Mouse (Mus musculus) testis, postnatal 10 days (tissue): ENCODE data around the gene Ext2.

Experiments
- DNase-seq: peaks from one replicate; pipeline ENCODE4 v3.0.0; 2021; ENCODE audit warnings: low spot score

Gene Ext2

DNA sequence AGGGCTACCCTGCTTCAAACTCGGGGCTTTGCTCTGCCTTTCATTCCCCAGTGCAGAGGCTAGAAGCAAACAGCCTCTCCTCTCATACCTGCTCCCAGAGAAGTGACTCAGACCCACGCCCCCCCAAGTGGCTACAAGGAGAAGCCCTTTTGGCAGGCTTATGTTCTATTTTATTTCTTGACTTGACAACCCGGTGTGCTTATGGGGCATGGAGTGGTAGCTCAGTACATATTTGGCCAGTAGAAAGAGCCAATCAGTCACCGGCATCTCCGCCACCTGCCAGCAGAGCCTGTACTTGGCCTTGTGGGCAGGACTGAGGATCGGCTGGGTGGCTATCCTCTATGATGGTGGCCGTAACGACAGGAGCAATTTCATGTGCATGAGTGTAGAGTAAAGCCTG lies 85.2 kb downstream of the Ext2 start:
- no peak for DNase-seq

DNA sequence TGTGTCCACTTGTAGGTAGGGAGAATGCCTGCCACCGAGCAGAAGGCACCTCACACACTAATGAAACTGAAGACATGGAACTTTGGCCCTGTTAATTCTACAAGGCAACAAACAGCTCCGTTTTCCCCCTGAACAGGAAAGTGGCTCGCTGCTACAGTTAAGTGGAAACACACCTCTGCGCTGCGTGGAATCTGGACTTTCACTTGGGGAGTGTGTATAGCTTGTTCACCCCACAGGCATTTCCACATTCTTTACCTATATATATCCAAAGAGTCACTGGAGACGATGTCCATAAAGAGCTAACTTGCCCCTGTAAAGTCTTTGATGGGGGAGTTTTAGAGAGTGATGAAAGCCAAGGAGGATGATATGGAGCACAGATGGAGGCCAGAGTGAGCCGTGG lies 89.7 kb downstream of the Ext2 start:
- DNase-seq = no peak

DNA sequence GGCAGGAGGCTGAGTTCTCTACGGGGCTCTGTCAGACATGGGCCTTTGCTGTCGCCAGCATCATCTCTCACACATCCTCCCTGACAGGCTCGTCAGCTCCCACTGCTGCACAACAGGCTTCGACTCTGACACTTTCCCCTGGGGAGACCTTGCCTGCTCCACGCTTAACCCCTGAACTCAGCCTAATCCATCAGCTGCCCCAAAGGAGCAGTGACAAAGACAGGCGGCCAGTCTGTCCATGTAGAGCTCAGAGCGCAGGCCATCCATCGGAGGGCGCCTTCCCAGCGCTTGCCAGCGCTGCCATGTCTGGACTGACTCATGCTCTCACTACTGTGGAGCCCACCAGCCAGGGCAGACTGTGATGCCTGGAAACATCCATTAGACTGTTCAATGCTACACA lies 92.8 kb downstream of the Ext2 start:
- DNase-seq = no peak

DNA sequence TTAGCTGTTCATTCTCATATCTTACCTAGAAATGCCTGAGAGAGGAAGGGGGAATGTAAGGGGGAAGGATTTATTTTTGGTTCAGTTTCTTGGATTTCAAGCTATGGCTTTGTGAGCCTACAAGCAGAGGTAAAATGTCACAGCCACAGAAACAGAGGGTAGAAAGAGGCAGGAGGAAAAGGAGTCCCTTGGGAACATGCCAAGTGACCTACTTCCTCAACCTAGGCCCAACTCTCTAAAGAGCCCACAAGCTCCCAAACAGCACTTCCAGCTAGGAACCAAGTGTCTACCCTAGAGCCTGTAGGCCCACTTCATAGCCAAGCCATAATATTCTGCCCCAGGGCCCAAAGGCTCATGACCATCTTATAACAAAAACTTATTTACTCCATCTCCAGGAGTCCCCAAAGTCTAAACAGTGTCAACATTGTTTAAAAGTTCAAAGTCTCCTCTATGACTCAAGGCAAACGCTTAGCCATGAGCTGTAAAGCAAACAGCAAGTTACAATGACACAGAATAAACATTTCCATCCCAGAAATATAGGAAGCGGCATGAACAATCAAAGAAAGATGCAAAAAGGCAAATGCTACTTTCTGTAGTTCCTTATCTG lies 99.1 kb downstream of the Ext2 start:
- no peak for DNase-seq

DNA sequence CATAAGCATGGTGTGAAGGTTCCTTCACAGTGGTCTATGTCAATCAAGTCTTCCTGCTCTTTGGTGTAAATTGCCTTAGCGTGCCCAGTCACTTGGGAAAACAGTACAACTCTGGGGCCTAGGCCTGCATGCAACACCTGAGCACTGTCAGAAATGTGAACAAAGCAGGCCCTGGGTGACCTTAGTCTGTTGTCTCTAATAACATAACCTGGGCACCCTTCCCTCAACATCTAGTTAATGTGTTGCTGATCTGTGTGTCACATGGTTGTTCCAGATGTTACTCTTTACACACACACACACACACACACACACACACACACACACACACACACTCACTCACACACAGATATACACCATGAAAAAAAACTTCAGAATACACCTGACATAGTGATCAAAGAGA lies 101.4 kb downstream of the Ext2 start:
- DNase-seq = no peak

DNA sequence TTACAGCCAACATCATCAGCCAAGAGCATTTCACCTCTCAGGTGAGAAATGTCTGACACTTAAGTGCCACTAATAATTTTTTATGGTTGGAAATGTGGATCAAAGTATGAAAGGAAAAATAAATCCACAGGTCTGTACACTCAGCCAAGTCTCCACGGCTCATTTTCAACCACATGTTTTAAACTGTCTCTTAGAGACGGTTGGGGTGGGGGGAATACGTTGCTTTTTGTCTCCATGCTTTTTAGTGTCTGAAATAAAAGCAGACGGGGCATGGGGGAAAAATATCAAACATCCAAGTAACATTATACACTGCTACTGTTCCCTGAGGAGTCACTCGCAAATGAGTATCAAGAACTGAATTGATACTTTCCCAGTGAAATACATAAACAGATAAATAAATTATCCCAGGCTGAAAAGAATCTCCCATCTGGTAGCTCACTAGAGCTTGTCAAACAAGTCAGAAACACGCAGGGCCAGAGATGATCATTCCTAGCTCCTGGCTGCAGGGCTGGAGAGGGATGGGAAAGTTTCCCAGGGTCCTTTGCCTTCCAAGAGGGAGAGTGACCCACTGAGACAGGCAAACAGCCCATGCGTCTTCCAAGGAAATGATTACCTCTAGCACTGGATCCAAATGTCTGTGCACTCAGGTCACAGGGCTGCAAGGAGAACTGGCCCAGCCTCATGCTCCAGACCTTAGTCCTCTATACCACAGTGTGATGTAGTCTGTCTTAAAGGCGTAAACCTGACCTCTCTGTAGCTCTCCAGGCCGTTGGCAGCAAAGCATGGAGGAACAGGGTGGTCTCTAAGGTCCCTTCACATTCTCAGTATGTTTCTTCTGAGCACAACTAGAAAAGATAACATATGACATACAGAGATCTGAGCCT lies 102.3 kb downstream of the Ext2 start:
- no peak for DNase-seq

DNA sequence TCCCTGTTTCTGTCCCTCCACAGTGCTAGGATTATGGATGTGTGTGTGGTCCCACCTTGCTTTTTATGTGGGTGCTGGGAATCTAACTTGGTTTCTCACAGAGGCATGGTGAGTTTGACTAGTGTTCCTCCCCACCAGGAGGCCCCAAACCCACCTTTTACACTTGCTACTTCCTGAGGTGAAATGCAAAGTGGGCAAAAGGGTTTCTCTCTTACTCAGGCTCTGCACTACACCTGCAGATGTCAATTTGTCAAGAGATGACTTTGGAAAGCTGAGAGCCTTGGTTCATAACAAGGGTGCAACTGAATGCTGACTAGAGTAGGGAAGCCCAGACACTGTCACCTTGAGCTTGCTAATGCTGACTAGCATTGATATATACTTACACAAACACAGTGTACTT lies 109.1 kb downstream of the Ext2 start:
- no peak for DNase-seq

DNA sequence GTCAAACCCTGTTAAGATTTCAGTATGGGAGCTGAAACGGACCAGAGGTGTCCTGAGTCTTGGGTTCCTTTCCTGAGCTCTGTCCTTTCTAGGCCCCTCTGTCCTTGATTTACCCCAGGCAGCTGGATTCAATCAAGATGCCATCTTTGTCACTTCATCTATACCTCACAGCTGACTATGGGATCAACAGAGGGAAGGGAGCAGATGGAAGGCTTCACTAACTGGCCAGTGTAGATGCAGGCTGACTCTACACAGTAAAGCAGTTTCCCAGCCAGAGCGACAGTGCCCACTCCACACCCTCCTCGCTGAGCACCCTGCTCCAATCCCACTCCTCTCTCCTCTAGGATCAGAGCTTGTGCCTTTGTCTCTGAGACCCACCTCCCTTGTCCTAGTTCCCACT lies 110.9 kb downstream of the Ext2 start:
- no peak for DNase-seq

DNA sequence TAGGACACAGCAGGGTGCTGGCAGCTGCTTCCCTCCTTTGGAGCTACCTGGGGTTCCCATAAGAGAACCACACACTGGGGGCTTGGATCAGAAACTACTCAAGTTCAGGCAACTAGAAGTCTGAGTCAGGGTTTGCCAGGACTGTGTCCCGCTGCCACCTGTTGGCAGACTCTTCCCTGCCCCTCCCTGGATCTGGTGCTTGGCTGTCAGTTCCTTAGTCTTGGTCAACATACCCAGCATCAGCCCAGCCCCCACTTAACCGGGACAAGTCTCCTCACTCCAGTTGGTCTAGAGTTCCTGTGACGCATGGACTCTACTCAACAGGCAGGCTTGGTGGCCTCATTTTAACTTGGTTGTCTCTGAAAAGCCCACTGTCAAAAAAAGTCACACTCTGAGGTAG lies 112.7 kb downstream of the Ext2 start:
- no peak for DNase-seq

DNA sequence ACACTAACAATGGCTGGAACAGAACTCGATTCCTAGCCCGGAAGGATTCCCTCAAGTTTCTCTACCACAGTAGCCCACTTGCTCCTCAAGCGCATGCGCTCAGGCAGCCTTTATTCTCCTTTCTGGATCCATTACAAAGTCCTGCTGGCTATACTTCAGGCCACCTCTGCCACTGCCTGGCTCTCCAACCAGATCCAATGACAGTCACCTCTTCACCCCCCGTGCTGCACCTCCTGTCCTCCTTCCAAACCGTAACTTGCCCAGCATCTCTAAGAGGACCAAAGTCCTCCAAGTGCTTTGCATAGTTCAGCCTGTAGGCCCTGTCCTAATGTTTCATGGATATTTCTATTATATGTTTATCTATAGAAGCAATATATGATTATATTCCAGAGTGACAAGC lies 113.1 kb downstream of the Ext2 start:
- no peak for DNase-seq

DNA sequence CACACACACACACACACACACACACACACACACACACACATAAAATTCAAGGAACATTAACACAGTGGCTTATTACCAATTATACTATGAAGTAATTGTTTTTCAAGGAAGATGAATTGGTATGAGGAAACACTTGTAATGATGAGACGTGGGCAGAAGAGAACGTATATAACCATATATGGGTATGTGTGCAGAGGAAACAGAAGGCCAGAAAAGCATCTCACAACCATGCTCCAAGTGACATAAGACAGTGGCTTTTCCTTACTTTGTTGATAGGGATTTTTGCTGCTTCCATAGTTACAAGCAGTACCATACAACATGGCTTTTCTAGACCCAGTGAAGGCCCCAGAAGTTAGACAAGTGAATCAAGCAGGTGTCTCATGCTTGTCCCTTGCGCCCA lies 115.5 kb downstream of the Ext2 start:
- no peak for DNase-seq

DNA sequence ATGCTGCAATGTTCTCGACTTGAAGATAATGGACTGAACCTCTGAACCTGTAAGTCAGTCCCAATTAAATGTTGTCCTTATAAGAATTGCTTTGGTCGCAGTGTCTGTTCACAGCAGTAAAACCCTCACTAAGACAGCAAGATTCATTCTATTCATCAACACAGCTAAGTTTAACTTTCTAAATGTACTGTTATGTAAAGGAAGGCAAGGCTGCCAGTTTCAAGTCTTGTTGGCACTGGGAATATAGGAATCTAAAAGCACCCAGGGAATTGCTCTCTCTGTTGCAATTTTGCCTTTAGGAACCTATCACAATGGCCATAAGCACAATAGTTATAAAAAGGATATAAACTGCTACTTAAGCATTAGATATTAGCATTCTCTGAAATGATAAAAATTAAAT lies 116.0 kb downstream of the Ext2 start:
- no peak for DNase-seq

DNA sequence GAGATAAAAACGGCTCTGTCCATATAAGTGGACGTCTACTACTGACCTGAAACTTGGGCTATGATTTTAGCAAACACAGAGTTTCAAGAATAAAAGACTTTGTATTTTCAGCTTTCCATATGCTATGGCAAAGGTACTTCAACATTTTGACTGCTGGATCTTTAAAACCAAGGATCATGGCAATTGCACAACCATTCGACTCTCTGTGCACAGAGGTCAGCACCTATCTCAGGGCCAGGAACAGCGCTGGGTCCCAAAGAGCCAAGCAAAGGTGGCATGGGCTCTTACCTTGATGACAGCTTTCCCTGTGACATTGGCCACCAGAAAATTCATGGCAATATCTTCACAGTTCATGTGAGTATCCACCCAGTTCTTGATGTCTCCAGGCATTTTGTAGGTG lies 118.2 kb downstream of the Ext2 start:
- DNase-seq = no peak

DNA sequence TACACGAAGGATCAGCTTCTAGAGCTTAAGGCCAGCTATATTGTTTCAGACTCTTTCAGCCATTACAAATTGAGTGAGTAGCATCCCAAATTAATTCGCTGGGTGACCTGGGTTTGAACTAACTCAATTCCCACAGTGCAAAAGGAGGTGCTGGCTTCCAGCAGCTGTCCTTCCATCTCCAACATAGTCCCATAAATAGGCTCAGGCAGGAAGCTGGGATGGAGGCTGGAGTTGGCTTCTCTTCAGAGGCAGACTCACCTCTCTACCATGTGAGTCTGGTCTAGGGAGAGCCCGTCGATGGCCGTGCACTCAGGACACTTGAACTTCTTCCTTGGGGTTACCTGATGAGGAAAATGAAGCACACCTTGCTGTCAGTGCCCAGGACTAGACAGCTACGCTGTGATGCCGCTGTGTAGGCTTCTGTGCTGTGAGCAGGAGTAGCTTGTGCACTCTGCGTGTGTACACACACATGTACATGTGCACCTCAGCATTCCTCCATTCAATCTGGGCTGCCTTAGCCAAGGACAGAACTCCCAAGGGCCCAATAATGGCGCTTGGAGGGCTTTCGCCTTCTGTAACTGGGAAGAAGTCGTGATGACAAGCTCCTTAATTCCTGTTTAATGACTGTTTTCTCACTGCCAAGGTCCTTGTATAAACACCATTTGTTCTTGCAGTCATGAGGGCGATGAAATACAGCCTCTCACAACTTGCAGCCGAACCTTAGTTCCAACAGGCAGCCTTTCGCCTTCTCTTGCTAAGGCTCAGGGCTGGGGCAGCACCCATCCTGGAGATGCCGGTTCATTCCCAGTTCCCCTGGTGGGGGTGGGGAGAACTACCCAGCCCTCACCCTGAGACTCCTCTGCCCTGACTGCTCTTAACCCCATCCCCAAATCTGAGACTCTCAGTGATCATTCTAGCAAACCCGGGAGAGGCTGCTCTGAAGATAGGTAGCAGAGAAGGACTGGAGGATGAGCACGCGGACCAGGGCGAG lies 119.1 kb downstream of the Ext2 start:
- no peak for DNase-seq

DNA sequence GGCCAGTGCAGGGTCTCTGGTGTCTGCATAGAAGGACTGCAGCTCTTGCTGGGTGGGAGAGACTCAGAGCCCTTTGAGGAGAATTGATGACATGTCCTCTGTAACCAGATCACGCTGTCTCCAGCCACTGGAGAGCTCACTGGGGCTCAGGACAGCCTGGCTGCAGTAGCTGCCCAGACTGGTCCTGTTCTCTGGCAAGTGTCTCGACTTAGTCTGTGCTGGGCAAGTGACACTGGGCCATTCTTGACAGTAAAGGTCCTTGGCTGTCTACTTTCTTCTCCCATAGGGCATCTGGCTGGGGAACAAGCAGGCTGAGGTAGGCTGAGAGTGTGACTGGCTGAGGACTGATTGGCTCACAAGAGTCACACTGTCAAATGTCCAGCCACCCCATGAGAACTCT lies 123.0 kb downstream of the Ext2 start:
- no peak for DNase-seq

DNA sequence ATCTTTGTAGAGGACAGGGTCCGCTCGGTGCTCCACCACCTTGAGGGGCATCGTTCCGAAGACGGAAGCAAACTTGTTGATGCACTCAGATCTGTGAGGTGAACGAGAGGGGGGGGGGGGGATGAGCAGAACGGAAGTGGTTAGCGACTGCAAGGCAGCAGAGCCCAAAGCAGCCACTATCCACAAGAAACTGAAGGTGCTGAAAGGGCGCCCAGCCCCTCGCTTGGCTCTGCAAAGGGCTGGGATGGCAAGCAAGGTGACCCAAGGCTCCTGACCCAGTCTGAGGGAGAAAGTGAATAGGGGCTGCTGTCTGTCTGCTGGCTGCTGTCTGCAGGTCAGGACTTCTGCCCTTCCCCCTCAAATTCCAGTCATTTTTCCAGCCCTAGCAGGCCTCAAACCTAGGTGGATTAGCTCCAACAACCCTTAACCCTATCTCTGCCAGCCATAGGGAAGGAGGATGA lies 126.2 kb downstream of the Ext2 start:
- no peak for DNase-seq

DNA sequence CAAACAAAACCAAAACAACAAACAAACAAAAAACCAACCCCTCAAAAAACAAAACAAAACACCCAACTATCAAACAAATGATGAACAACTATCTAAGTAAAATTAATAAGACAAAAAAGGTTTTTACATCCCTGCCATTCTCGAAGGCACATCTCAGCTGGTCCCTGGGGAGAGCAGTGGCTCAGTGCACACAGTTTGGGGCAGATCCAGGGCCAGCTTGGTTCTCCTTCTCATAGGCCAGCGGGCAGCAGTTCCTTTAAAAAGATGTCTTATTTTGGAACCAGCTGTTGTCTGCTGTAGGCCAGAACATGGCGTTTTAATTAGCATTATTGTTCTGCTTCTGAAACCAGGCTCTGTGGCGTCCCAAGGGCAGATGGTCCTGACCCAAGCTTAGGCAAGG lies 129.3 kb downstream of the Ext2 start:
- no peak for DNase-seq

DNA sequence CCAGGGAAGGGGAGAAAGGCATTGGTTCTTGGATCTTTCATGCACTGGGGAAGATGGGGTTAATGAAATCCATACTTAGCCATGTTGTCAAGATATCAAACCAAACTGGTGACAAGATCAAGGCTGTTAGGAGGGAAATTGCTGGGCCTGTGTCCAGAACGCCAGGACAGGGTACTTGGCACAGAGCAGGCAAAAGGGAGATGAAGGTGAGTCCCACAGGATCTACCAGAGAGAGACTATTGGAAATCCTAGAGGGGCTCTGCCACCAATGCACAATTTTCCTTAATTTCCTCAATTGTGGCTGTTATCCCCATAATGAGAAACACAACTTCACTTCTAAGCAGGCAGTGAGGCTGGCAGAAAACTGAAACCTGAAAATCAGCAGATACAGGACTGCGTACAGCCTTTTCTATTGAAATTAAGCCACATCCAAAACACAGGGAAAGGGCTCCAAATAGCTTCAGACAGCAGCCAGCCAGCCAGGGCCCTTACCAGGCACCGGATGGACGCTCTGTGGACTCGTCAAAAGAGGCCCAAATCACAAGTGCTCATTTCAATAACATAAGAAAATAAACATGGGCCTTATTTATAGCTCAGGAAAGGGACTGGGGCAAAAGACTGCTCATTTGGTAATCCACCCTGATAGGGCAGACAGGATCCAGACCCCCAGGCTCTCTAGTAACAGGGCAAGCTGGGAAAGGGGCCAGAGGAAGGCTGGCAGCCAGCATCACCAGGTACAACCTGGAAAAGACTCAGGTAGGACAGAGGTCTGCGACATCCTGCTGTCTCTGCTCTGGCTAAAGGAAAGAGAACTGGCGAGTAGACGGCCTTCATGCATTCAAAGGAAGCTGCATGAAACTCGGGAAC lies 132.1 kb downstream of the Ext2 start:
- no peak for DNase-seq

DNA sequence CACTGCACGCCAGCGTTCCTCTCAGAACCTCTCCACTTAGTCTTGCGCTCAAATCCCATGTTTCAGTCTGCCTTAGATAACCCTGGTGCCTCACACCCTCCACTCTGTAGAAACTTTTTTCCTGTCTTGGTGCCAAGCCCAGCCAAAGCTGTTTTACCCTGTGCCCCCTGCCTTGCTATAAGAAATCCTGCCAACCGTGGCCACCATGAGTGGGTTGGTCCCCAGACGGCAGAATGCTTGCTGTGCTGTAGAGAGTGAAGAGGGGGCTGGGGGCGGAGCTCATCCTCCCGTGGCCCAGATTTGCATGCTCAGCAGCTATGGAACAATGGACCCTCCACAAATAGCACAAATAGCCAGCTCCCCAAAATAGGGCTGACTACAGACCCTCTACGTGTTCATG lies 138.7 kb downstream of the Ext2 start:
- no peak for DNase-seq

DNA sequence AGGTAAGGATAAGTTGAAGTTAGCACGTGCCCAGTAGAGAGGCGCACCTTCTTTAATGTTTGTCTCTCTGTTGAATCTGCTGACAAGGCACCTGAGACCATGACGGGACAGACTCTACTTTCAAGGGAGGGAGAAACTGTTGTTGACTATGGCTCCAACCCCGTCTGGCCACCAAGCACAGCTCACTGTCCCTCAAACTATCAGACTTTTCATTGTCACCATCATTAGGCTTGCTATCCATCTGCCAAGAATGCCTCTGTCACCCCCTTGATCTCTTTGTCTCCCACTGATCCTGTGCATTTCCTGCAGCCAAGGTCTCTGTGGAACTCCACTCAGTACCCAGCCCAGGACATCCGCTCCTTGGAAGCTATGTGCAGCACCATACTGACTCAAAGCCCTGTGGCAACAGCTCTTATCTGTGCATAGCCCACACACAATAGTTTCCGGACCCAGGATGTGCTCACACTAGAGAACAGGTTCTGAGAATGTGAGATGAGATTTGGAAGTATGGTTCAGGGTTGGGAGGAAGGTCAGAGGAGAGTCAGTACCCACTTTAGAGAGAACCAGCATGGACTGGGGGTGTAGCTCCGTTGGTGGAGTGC lies 139.7 kb downstream of the Ext2 start:
- DNase-seq = no peak

DNA sequence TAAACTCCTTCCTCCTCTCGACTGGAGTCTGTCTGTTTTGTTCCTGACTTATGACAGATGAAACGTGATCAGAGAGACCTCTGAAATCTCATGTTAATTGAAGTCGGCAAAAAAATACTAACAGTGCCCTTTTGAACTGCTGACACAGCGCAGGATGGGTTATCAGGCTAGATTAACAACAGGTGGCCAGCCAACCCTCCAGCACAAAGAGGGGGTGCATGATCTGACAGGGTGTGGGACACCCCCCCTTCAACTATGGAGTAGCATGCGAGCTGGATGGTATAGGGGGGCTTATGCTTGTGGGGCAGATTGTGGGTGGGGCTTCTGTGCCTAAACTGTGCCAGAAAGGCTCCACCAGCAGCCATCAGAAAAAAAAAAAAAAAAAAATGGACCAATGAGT lies 141.0 kb downstream of the Ext2 start:
- no peak for DNase-seq
